Mouse (Mus musculus) MN1 (cell line): ENCODE results near the gene Mroh2a.

Source experiments
- DNase-seq: peaks from one replicate; pipeline ENCODE4 v3.0.0-alpha.2; 2016; ENCODE audit warnings: low spot score

Gene Mroh2a

DNA sequence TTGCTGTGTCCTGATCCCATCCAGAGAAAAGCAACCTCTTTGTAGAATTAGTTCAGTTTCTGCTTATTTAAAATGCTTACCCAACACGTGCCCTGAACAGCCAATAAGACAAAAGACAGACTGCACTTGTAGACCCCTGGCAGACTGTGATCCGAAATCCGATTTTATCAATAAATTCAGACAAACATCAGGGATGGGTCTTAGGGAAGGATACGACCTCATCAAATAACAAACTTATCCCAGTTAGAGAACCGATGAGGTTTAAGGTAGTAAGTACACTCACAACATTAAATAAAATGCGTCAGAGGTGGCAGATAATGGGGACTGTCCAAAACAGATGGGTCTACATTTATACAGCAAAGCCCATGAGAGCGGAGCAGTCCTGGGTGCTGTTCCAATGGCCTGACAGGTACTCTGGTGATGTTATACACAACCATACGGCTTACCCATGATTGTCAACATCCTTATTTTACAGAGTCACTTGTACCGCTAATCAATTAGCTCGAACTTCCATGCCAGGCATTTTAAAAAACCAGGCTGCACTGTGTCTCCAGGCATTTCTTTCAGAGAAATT is 49.8 kb downstream of the Mroh2a start:
- no peak for DNase-seq

DNA sequence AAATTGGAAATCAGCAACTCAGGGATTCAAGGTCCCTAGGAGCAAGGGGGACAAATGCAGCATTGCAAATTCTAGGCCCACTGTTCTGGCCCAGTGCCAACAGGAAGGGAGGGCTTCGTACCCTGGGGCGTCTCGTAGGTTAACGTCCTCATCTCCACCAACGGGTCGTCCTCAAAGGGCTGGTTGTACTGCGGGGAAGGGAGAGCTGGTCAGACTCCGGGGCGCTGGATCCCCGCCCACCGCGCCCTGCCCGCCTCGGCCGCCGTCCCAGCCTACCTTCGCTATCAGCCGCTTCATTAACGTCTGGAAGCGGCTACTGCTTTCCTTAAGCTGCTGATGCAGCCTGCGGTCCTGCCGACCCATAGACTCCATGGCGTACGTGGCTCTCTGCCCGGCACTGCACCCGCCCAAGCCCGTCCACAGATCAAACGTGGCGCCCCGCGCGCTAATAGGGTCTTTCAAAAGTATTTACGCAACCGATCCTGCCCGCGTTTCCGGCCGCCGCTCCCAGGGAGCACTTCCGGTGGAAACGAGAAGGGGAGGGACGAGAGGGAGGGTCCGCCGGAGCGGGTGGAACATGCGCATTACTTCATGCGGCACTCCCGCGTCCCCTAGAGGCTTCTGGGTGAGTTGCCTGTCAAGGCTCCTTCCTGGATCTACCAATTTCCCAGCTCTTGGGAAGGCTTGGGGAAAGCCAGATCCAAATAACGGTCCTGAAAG is 50.5 kb downstream of the Mroh2a start, which contains the start of the genes Hjurp and Trpm8:
TSS of gene Hjurp (minus strand) at position 536 of the 720 bp plus-strand sequence.
TSS of gene Trpm8 (plus strand) at position 564 of the 720 bp plus-strand sequence.
- DNase-seq, result peak; percentile 100

DNA sequence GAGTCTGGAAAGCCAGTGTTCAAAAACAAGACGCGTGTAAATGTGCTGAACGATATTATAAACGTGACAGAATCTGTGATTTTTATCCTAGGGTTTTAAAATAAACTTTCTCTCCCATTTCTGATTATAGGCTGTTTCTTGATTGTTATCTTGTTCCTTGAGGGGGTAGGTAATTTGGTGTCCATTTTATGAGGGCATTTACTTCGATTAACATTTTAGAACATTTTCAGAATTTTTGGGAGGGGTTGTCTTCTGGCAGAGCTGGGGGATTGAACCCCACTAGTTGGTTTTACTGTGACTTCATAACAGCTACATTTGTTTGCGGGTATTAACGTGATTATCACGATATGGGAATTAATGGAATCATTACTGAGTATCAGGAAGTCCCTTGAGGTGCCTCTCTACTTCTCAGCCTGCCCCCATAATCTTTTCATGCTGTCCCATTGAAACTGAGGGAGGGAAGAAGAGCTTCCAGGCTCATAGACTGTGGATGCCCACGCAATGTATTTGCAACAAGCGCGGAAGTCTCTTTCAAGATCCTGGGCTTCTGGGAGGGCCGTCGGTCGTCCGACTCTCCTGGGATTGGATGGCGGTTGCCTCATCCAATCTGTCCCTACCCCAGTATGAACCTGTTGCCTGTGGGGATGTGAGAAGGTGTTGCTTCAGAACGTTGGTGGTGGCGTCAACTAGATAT is 51.2 kb downstream of the Mroh2a start:
- peak; percentile 91 for DNase-seq

DNA sequence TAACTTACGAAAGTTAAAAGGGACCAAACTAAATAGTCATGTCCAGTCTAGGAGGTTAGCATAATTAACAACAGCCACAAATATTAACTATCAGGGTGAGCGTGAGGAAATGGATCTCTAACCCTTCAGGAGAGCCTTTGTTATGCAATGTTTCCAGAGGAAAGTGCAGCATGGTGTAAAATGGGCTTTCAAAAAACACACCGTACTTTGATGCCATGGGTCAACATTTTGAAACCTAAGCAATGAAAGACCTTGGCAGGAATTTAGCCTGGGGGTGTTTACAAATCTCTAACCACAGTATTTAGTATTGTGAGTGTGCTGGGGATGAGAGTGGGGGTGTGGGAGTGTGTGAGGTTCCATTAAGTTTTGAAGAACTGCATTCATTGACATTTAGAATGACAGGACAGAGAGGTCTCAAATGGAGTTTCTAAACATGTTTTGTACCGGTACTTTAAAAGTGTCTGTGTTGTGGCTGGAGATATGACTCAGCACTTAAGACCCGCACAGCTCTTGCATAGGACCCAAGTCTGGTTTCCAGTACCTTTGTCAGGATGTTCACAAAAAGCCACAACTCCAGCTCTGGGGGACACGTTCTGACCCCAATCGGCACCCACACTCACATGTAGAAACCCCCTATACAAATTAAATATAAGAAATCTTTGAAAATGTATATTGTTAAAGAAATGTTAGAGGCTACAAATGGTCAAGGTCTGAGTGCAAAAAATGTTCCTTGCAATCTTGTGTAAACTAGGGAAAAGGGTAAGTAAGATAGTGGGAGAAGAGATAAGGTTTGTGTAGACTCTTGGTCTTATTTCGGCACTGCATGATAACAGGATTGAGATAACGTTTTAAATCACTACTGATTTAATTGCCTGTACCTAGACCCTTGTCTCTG is 52.6 kb downstream of the Mroh2a start:
- DNase-seq, result no peak

DNA sequence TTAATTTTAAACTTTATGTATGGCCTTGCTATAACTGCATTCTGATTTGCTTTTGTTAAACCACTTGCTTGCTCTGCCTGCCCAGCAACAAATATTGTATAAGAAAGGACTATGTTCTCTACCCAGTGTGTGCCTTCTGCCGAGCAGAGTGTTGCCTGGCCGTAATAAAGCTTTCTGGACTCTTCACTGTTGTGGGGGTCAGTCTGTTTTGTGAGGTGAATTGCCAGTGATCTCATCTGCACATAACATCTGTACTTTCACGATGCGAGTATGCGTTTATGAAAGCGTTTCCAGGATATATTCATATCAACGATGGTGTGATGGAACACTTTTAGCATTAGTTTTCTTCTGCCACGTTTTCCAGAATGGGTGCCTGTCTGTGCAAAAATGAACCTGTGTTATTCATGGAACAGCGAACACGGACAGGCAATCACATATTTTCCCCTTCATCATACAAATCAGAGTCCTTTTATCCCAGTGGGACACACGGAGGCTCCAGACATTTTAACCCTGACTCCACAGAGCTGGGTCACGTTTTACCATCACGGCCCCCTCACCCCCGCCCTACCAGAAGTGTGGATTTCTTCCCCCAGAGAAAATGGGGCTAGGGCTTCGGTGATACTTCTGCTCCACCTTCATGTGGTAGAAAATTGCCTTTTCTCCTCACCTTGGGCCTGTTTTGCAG is 53.4 kb downstream of the Mroh2a start:
- no peak for DNase-seq

DNA sequence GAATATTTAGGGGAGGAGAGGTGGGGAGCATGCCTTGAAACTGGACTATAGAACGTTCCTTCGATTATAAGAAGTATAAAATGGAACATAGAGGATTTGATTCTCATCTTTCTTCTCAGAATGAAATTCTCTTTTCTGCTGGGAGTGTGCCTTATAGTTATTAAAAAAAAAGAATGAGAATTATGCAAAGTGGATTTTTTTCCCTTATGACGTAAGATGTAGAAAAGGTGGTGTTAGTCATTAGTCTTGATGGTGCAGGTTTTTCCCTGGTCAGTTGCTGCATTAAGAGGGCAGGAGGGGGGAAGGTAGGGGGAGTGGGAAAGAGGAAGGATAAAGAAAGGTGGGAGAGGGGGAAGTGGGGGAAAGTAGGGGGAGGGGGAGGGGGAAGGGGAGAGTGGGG is 55.5 kb downstream of the Mroh2a start:
- no peak for DNase-seq

DNA sequence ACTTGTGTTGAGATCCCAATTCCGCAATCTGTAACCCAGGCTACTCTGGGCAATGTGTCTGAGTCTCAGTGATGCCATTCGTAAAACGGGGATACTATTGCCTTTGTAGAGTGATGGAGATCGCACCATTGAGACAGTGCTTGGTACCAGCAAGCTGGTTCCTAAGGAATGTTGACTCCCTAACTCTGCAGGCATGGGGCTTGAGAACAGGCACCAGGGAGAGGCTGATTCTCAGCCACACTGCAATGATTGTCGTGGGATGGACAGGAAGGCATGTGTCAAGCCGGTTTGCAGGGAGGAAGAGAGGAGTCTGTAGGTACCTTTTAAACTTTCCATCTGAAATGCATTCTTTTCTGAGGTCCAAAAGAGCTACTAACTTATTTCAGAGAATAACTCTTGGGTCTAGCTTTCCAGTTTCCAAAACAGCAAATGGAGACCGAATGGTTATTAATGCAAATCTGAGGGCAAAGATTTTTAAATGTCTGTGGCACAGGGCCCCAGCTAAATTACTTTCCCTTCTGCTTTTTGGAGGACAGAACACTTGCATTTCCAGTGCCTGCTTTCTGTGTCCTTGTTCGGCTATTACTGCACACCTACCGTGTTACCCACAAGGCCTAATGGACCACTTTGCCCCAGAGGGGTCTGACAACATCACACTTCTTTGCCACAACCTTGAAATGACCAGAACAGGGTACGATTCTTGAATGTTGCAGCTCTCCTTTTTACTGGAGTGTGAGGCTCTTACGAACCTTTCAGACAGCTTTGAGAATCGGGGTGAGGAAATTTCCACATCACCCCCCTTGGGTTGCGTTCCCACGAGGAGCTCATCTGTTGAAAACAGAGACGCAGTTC is 56.8 kb downstream of the Mroh2a start:
- no peak for DNase-seq

DNA sequence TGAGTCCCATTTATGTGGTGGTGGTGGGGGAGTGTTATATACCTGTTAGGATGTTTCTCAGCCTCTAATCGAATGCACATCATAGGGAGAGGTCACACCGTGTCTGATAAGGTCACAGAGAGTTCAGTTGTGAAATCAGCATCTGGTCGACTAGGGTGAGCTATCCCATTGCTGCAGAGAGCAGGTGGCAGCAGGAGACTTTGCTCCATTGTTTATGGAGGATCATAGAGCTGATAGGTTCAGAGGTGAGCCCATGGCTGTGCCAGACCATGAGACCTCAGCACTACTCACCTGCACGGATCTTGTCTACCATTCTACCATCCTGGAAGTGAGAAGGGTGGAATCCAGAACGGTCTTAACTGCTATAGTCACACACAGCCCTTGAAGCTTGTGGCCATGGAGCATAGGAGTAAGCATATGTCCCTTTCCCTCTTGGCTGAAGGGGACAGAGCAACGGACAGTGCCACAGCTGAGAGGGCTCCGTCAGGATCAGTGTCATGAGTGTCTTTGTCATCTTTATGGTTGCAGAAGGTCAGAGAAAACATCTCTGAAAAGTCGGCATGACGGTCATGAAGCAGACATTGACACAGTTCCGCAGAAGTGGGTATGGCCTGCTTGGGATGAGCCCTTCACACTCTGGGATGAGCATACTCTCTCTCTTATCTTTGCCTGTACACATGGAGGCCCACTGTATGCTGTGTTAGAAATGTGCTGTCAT is 57.6 kb downstream of the Mroh2a start:
- DNase-seq, result no peak

DNA sequence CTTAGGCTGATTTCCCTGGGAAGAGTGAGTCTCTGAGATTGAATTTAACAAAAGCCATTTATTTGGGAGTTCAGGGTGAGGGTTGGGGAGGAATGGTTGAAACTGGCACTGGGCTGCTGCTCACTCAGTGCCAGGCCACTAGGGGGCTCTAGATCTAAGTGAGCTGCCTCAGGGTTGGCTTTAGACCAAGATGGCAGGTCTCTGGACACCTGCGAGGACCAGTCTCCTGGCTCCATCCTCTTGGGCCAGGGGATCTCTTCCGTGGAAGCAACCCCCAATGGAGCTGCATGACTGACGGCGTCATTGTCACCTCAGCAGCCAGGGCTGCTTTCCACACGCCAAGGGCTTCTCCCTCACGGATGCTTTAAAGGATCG is 58.1 kb downstream of the Mroh2a start:
- DNase-seq, result no peak

DNA sequence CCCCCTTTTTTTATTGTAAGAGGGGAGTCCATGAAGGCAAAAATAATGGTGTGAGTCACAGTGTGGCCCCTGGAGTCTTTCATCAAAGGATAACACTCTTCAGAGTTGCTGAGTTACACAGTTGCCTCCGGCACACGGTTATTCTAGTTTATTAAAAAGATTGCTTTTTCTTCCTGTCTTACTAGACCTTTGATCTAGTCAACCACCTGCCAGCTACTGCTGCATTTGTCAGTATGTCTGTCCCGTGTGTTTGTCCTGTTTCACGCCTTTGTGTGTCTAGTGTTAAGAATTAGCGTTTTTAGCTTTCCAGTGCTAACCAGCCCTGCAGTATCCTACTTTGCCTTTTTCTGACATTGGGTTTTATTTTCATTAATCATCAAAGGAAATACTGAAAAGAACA is 58.9 kb downstream of the Mroh2a start:
- DNase-seq, result no peak

DNA sequence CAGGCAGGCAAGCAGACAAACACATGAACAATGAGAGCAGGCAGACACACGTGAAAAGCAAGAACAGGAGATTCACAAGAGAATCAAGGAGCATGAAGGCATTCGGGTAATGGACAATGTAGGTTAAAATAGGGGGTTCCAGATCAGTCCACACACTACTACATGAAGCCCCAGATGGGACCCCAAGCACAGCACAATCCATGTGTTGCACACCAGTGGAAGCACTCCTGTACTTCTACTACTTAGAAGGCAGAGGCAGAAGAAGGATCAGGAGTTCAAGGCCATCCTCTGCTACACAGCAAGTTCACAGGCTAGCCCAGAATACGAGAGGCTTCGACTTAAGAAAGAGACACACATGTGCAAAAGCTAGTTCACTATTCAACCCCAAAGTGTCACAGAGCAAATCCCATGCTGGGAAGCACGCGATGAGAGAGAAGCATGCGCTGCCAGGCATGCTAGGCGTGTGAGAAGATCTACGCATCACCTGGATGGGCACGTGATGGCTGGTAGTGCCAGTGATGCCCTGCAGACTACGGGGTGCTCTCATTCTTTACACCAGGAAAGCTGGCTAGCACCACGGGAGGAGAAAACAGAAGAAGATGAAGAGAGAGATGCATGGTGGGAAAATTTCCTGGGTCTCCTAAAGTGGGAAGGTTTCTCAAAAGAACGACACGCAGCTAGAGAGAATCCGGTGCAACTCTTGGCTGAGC is 59.5 kb downstream of the Mroh2a start:
- DNase-seq, result no peak

DNA sequence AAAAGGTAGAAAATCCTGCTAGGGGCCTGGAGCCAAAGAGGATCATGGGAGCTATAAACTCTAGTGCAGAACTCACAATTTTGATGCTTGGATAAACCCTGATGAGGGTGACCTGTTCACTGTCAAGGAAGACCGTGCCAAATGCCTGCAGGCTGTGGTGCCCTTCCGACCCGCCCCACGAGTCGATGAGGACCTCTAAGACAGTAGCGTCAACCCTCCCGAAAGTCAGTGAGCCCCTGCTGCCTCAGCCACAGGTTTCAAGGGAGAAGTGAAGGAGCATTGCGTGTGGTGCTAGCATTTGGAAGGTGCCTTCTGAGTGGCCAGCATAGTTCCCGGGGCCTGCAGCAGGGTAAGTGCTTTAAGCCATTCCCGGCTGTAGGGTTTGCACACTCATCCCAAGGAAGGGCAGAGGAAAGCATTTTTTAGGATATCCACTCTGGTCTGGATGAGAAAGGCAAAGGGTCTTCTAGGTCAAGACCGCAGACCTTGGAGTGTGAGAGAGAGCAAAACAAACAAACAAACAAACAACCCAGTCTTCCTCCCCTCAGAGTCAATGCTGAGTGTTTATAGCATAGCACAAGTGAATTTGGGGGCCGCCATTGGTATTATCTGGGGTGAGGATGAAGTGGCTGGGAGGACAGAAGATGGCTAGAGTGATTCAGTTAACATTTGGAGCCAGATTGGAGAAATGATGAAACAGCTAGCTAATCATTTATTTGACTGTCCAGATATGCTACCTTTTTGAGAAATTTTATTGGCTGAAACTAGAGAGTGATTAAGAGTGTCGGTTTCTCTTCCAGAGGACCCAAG is 60.3 kb downstream of the Mroh2a start:
- DNase-seq, result no peak

DNA sequence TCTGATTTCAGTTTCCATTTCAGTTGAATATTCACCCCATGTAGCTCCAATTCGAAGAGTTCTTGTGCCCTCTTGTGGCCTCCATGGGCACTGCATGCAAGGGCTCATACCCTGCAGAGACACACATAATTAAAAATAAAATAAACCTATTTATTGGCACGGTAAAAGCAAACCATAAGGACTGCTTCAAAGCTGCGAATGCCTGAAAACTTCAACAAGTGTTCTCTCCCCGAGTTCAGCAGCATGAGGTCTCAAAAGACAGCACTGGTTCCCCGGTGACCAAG is 60.9 kb downstream of the Mroh2a start:
- peak; percentile 91 for DNase-seq

DNA sequence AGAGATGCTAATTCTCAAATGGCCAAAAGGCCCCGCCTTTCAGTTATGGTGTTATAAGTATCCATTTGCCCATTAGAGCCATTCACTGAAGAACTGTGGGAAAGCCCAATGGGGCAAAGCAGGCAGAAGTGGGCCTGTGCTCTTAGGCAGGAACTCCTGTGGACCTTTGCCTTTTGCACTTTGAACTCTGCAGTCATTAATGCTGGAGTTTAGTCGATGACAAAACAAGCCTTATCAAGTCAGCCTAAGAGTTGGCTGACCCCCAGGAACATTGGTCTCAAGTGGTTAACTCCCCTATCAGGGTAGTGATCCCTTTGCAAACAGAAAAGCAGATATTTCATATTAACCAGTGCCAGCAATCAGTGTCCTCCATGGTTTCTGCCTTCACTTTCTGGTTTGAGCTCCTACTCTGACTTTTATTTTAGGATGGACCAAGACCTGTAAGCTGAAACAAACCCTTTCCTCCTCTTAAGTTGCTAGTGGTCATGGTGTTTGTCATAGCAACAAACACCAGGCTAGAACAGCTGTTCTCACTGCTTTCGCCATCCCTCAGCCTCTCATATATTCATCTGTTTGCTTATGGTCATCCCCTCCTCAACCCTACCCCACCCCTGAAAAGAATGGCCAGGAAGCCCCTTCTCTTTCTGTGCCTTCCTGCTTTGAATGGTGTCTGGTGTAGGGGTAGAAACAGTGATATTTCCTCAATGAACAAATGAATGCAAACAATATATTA is 61.4 kb downstream of the Mroh2a start:
- no peak for DNase-seq

DNA sequence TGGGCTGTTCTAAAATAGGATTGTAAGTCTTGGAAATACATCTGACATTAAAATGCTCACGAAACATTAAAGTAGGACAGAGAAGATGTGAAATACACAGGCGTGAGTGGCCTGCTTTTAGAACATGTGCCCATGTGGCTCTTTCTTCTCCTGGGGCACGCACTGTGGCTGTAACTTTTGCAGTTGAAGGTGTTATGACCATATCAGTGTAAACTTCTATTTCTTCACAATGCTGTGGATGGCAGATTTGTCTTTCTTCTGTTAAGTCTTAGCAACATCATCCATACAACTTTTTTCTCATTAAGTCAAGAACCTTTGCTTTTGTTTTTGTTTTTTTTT is 62.0 kb downstream of the Mroh2a start:
- DNase-seq, result no peak

DNA sequence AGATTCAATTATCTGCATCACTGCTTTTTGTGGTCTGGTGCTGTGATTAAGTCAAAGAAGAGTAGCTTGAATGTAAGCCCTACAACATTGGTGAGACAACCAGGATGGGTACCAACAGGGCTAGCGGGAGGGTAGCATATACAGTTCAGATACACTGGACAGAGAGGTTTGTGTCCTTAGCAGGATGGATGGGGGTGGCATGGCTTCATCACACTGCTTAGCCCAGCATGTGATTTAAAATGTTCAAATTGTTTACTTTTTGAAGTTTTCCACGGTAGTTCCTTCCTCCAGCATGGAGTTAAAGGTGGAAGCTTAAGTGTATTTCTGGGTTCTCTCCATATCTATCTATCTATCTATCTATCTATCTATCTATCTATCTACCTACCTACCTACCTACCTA is 62.4 kb downstream of the Mroh2a start:
- DNase-seq, result no peak

DNA sequence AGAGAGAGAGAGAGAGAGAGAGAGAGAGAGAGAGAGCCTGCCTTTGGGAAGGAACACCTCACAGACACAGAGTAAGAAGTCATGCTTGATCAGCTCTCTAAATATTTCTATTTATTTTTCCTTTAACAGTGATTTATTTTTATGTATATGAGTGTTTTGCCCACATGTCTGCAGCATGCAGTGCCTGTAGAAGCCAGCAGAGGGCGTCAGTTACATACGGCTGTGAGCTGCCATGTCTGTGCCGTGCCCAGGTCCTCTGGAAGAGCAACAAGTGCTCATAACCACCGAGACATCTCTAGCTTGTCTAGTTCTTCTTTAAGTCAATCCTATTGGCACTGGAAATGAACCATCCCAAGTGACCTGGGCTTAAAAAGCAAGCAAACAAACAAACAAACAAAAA is 63.1 kb downstream of the Mroh2a start:
- peak; percentile 74 for DNase-seq

DNA sequence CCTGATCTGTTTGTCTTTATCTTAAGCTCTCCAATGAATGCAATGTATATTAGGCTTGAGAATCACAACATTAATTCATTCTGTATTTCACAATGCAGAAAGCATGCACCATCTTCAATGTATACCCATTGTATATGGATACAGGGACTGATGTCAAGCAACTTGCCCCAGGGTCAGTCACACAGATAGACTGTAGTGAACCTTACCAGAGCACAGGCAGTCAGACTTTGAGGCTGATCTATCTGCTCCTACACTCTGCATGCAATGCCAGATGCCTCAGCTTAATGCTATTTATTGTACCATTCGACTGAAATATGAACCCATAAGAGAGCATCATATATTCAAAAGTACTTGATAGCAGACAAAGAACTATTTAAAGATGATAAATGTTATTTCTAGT is 63.7 kb downstream of the Mroh2a start:
- DNase-seq, result no peak
